Mouse (Mus musculus) layer of hippocampus, postnatal 25 days (tissue): ENCODE results near the gene Psmd7. TPM values are rescaled to one million over a fixed set of nuclear protein-coding genes. Genes with fewer than 3 reads are reported as not detected.

Experiments
- DNase-seq, 2 experiments: peaks; one replicate each; pipeline ENCODE4 v3.0.0; 2022; ENCODE audit warnings: mixed read lengths in 2 of 2, low spot score in 1 of 2; ENCODE audit errors: extremely low spot score in 1 of 2
- microRNA-seq, 2 experiments: library from miRNA; unstranded; fragments of <30 nt; microRNA quantifications; one replicate each; pipeline ENCODE4 v1.2.0; 2021
- total RNA-seq, 2 experiments: library from RNA; stranded (reverse); gene quantifications; 2 replicates each; pipeline ENCODE4 v1.2.3; 2021

Psmd7 gene
- total RNA-seq, 2 experiments from 2014 or later: 101 to 107 TPM

DNA sequence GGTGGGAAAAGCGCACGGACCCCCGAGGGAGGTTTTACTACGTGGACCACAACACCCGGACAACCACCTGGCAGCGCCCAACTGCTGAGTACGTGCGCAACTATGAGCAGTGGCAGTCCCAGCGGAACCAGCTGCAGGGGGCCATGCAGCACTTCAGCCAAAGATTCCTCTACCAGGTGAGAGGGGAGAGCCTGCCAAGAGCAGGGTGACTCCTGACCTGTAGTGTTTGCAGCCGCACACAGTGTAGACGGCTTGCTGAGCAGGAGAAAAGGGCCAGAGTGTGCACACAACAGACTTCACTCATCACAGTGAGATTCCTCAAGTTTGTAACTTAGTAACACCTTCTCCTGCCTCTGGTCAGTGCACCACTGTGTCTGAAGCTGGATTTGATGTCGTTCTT lies 47.6 kb downstream of the Psmd7 start:
- no peak for DNase-seq

DNA sequence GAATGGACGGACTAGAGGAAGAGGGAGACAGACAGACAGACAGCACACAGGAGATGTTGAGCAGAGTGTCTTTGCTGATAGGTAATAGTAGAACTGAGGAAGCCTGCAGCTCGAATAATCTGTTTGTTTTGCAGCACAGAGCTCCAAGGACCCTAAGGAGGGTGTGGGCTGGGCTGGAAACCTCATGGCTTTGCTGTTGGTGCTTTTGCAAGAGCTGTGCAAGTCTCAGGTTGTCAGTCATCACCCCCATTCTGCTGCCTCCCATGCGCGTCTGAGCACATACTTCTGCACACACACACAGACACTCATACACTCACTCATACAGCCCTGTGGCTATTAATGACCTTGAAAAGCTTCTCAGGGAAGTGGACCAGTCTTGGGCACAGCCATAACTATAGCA lies 50.8 kb downstream of the Psmd7 start:
- no peak for DNase-seq

Small RNAs within 50 kb of the gene (microRNA-seq; reads per million reads assigned to microRNA genes)
- 929 to 2,730 reads per million in 2 experiments for gene Mir140

Other genes with a start within 250 kb of the Psmd7 start
- 1 to 10 TPM; 5.3 to 5.7 TPM for gene Nqo1, start 185.3 kb downstream of the Psmd7 start, total RNA-seq
- gene Nob1, start 163.4 kb downstream of the Psmd7 start, total RNA-seq: 10 to 100 TPM; 40.4 to 40.7 TPM
- gene Wwp2, start 152.1 kb downstream of the Psmd7 start, total RNA-seq: 10 to 100 TPM; 36.3 to 37.0 TPM